Mouse (Mus musculus): Measurements from ENCODE around the gene Gm5155.
"Not testable (repeated sequence)": the region's sequence is repeated elsewhere in the genome, so short reads cannot be mapped to it uniquely, and the experiment has no call there.

The Gm5155 gene

GRCm38 (mm10) chr7:17871467-17871866 is at the start of gene Gm5155:
Gene Gm5155 (plus strand): TSS chr7:17871767.
- no peak for DNase-seq (ENCODE audit: low spot score in 2 of 2)

- DNase-seq (ENCODE audit: low spot score in 2 of 2), result no peak
Measured at GRCm38 (mm10) chr7:17870776-17871175, 791 bp upstream of the Gm5155 start.

GRCm38 (mm10) chr7:17895341-17895740 is 23.8 kb downstream of the Gm5155 start:
- not testable (repeated sequence) for DNase-seq (ENCODE audit: low spot score in 2 of 2)

DNA sequence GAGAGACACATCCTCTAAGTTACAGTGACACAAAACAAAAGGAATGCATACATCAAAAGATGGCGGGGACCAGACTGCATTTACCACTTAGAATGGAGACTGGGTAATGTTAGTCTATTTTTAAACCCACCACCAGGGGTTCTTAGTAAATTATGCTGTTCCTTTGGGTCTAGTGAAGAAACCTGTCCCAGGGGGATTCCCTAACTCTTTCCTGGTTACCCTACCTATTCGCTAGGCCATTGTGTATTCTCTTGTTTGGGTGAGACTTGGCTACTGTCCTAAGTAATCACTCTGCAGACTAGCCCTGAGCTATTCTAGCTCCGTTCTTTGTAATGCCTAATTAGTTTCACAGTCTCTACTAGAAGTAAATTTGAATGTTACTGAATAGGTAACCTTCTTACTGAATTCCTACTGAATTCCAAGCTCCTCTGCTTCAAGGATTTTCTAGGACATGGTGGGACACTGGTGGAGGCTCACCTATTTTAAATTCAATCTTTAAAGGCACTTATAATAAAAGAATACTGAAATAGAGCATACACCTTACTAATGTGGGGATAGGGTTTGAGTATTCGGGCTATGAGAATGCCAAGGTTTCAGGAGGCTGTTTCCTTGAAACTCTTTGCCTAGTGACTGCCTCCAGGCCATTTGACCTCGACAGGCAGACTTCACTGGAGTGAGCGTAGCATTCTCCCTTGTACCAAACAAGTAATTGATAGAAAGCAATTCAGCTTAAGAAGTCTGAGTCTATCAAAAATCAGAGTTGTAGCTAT is 31.8 kb downstream of the Gm5155 start:
- no peak for DNase-seq (ENCODE audit: low spot score in 2 of 2)
